Mouse (Mus musculus): ENCODE measurements around the gene Ppie.
"Not testable (repeated sequence)": the region's sequence is repeated elsewhere in the genome, so short reads cannot be mapped to it uniquely, and the experiment has no call there.

Ppie gene

GRCm38 (mm10) chr4:123116011-123116410, 23.7 kb downstream of the Ppie start, which contains the start of gene Oxct2b:
TSS of gene Oxct2b (plus strand) at chr4:123116266.
- in situ Hi-C loops (cut with MboI, MseI): loop anchor here in 1 of 2 experiments (5.0 kb wide), 1 partner anchor 206 kb away; the partner anchor contains the start of gene Oxct2a

GRCm38 (mm10) chr4:123114651-123115050, 25.1 kb downstream of the Ppie start:
- in situ Hi-C loops (cut with MboI, MseI): loop anchor here (5.0 kb wide), 2 partner anchors 208 to 213 kb away; partner anchors contain the start of gene Oxct2a (in 1 of the 2)

GRCm38 (mm10) chr4:123112216-123112764, 27.5 kb downstream of the Ppie start:
- in situ Hi-C loops (cut with MboI, MseI): loop anchor here in 1 of 2 experiments (5.0 kb wide), 1 partner anchor 215 kb away; no protein-coding TSS in a partner anchor

- in situ Hi-C loops (cut with MboI, MseI): loop anchor here in 1 of 2 experiments (5.0 kb wide), 1 partner anchor 216 kb away; no protein-coding TSS in a partner anchor
Measured at GRCm38 (mm10) chr4:123111275-123111983, 28.3 kb downstream of the Ppie start.

GRCm38 (mm10) chr4:123110751-123111150, 29.0 kb downstream of the Ppie start:
- in situ Hi-C loops (cut with MboI, MseI): loop anchor here in 1 of 2 experiments (5.0 kb wide), 1 partner anchor 217 kb away; no protein-coding TSS in a partner anchor

GRCm38 (mm10) chr4:123108056-123108455, 31.7 kb downstream of the Ppie start:
- in situ Hi-C loops (cut with MboI, MseI): no loop called here

- in situ Hi-C loops (cut with MboI, MseI): no loop called here
Measured at GRCm38 (mm10) chr4:123106864-123107263, 32.9 kb downstream of the Ppie start.

GRCm38 (mm10) chr4:123105929-123106328, 33.8 kb downstream of the Ppie start:
- in situ Hi-C loops (cut with MboI, MseI): not testable (repeated sequence)

- in situ Hi-C loops (cut with MboI, MseI): no loop called here
Measured at GRCm38 (mm10) chr4:123105451-123105790, 34.3 kb downstream of the Ppie start.

- in situ Hi-C loops (cut with MboI, MseI): no loop called here
Measured at GRCm38 (mm10) chr4:123104651-123105450, 34.9 kb downstream of the Ppie start, which contains the start of gene Bmp8b. TSS of gene Bmp8b (plus strand) at chr4:123105165.

GRCm38 (mm10) chr4:123093869-123094268, 45.9 kb downstream of the Ppie start:
- in situ Hi-C loops (cut with MboI, MseI): no loop called here

GRCm38 (mm10) chr4:123093064-123093776, 46.5 kb downstream of the Ppie start:
- in situ Hi-C loops (cut with MboI, MseI): no loop called here

GRCm38 (mm10) chr4:123092621-123093020, 47.1 kb downstream of the Ppie start:
- in situ Hi-C loops (cut with MboI, MseI): no loop called here

- in situ Hi-C loops (cut with MboI, MseI): loop anchor here in 1 of 2 experiments (10.0 kb wide), 1 partner anchor 272 kb away; no protein-coding TSS in a partner anchor
Measured at GRCm38 (mm10) chr4:123086381-123086780, 53.4 kb downstream of the Ppie start.

- in situ Hi-C loops (cut with MboI, MseI): loop anchor here in 1 of 2 experiments (10.0 kb wide), 1 partner anchor 270 kb away; no protein-coding TSS in a partner anchor
Measured at GRCm38 (mm10) chr4:123085290-123085689, 54.5 kb downstream of the Ppie start.

- in situ Hi-C loops (cut with MboI, MseI): loop anchor here (5.0 to 10.0 kb wide), 4 partner anchors 81 to 271 kb away; no protein-coding TSS in a partner anchor
Measured at GRCm38 (mm10) chr4:123083323-123083902, 56.3 kb downstream of the Ppie start.

GRCm38 (mm10) chr4:123082283-123083163, 57.2 kb downstream of the Ppie start:
- in situ Hi-C loops (cut with MboI, MseI): loop anchor here (5.0 to 10.0 kb wide), 4 partner anchors 80 to 270 kb away; no protein-coding TSS in a partner anchor

GRCm38 (mm10) chr4:123080791-123081190, 59.0 kb downstream of the Ppie start:
- in situ Hi-C loops (cut with MboI, MseI): loop anchor here (5.0 to 10.0 kb wide), 4 partner anchors 78 to 268 kb away; no protein-coding TSS in a partner anchor

GRCm38 (mm10) chr4:123078231-123078630, 61.5 kb downstream of the Ppie start:
- in situ Hi-C loops (cut with MboI, MseI): loop anchor here in 1 of 2 experiments (5.0 kb wide), 1 partner anchor 81 kb away; the partner anchor contains the start of gene Mycl

All from T-helper 17 cell (primary cell).